Mouse (Mus musculus) kidney, embryonic 16.5 days (tissue): ENCODE data around the gene Il1rl1. TPM values are rescaled to one million over a fixed set of nuclear protein-coding genes. Genes with fewer than 3 reads are reported as not detected.

Source experiments
- ATAC-seq: fragments of 200-750 bp; cut with Nextera tagmentation; 2 replicates; pipeline ENCODE4 v1.8.0; 2017; ENCODE audit warnings: moderate TSS enrichment; ENCODE audit not compliant: low FRiP score, low TSS enrichment
- H3K27ac ChIP-seq: fragments of 300-500 bp; sonication (generic); 2 replicates; pipeline ENCODE4 v1.5.1; 2014; ENCODE audit warnings: low read length
- H3K27me3 ChIP-seq: fragments of 300-500 bp; sonication (generic); 2 replicates; pipeline ENCODE4 v1.6.1; 2014; ENCODE audit warnings: low read length, control low read depth, mixed read lengths; ENCODE audit not compliant: insufficient read depth
- H3K36me3 ChIP-seq: fragments of 300-500 bp; sonication (generic); 2 replicates; pipeline ENCODE4 v1.6.1; 2014; ENCODE audit warnings: low read length, control low read depth, mixed read lengths; ENCODE audit not compliant: insufficient read depth
- H3K4me1 ChIP-seq: fragments of 300-500 bp; sonication (generic); 2 replicates; pipeline ENCODE4 v1.6.1; 2014; ENCODE audit warnings: low read length, control low read depth, mixed read lengths; ENCODE audit not compliant: insufficient read depth
- H3K4me2 ChIP-seq: fragments of 300-500 bp; sonication (generic); replicated peaks from 2 replicates; pipeline ENCODE4 v1.6.1; 2014; ENCODE audit warnings: low read depth, low read length
- H3K4me3 ChIP-seq: fragments of 300-500 bp; sonication (generic); 2 replicates; pipeline ENCODE4 v1.5.1; 2014; ENCODE audit warnings: mild to moderate bottlenecking, low read length
- H3K9ac ChIP-seq: fragments of 300-500 bp; sonication (generic); replicated peaks from 2 replicates; pipeline ENCODE4 v1.6.1; 2014; ENCODE audit warnings: low read length
- H3K9me3 ChIP-seq: fragments of 300-500 bp; sonication (generic); 2 replicates; pipeline ENCODE4 v1.6.1; 2016; ENCODE audit warnings: low read length, control low read depth
- WGBS: fragments of 180-500 bp; shearing (Covaris S2); extraction: QIAGEN DNeasy Blood & Tissue Kit; methylation state at CpG from one replicate; pipeline ENCODE4 v1.1.7; 2014; 5-methylcytosine and 5-hydroxymethylcytosine counted together
- polyA plus RNA-seq: library from polyadenylated mRNA; unstranded; fragments of >200 nt; fragmentation: Nextera tagmentation; extraction: Ambion mirVana; gene quantifications from 2 replicates; pipeline ENCODE4 v1.2.1, GENCODE M21; 2015

Il1rl1 gene
- polyA plus RNA-seq, 1 experiment from 2014 or later: 0.21 TPM

GRCm38 (mm10) chr1:40432169-40432568 lies 2.8 kb downstream of the Il1rl1 start:
- H3K9ac ChIP-seq: no peak overlapping the region
- H3K27me3 ChIP-seq: no peaks in the 10 kb centered on the region
- H3K4me3 ChIP-seq: no peak overlapping the region
- H3K9me3 ChIP-seq: no peaks in the 10 kb centered on the region
- no peak overlapping the region for H3K4me2 ChIP-seq
- ATAC-seq: no peak
- WGBS: 85% methylated on average over 2 of the region's 2 CpGs
- no peak overlapping the region for H3K27ac ChIP-seq
- H3K4me1 ChIP-seq: no peaks in the 10 kb centered on the region
- H3K36me3 ChIP-seq: no peaks in the 10 kb centered on the region

GRCm38 (mm10) chr1:40435936-40436335 lies 6.6 kb downstream of the Il1rl1 start:
- Histone ChIP-seq H3K4me3 (no peak overlapping the region), H3K27ac (no peak overlapping the region), H3K9ac (no peak overlapping the region), H3K4me2 (no peak overlapping the region), H3K9me3 (no peaks in the 10 kb centered on the region), H3K27me3 (no peaks in the 10 kb centered on the region), H3K36me3 (no peaks in the 10 kb centered on the region), H3K4me1 (no peaks in the 10 kb centered on the region)
- no peak for ATAC-seq
- WGBS: 79% methylated on average over 3 of the region's 3 CpGs

GRCm38 (mm10) chr1:40437340-40437739 lies 8.0 kb downstream of the Il1rl1 start:
- Histone ChIP-seq H3K4me1 (no peaks in the 10 kb centered on the region), H3K27me3 (no peaks in the 10 kb centered on the region), H3K9me3 (no peaks in the 10 kb centered on the region), H3K36me3 (no peaks in the 10 kb centered on the region), H3K4me3 (no peak overlapping the region), H3K9ac (no peak overlapping the region), H3K27ac (no peak overlapping the region), H3K4me2 (no peak overlapping the region)
- ATAC-seq: no peak
- 79% methylated on average over 2 of the region's 2 CpGs for WGBS

GRCm38 (mm10) chr1:40439504-40439903 lies 10.1 kb downstream of the Il1rl1 start:
- Histone ChIP-seq H3K9me3 (no peaks in the 10 kb centered on the region), H3K27me3 (no peaks in the 10 kb centered on the region), H3K9ac (no peak overlapping the region), H3K36me3 (no peaks in the 10 kb centered on the region), H3K27ac (no peak overlapping the region), H3K4me2 (no peak overlapping the region), H3K4me1 (no peaks in the 10 kb centered on the region), H3K4me3 (no peak overlapping the region)
- ATAC-seq: no peak
- WGBS: 72% methylated on average over 8 of the region's 8 CpGs

GRCm38 (mm10) chr1:40444800-40445199 lies 15.4 kb downstream of the Il1rl1 start:
- H3K4me3 ChIP-seq: no peak overlapping the region
- no peaks in the 10 kb centered on the region for H3K4me1 ChIP-seq
- H3K27ac ChIP-seq: no peak overlapping the region
- no peak overlapping the region for H3K9ac ChIP-seq
- no peaks in the 10 kb centered on the region for H3K27me3 ChIP-seq
- H3K4me2 ChIP-seq: no peak overlapping the region
- H3K36me3 ChIP-seq: no peaks in the 10 kb centered on the region
- WGBS: 86% methylated on average over 3 of the region's 3 CpGs
- no peaks in the 10 kb centered on the region for H3K9me3 ChIP-seq
- ATAC-seq: no peak

- WGBS: 46% methylated on average over 20 of the region's 20 CpGs
- ATAC-seq: no peak
- no peak within 1 kb of the TSS for H3K4me3 ChIP-seq
- no peaks in the 10 kb centered on the region for H3K4me1 ChIP-seq
- no peaks in the 10 kb centered on the region for H3K36me3 ChIP-seq
- no peaks in the 10 kb centered on the region for H3K27me3 ChIP-seq
- H3K9me3 ChIP-seq: no peaks in the 10 kb centered on the region
- H3K27ac ChIP-seq: no peak within 1 kb of the TSS
- H3K9ac ChIP-seq: no peak within 1 kb of the TSS
- H3K4me2 ChIP-seq: peak within 1 kb of the TSS; percentile 41
Observed at GRCm38 (mm10) chr1:40465477-40466430, 36.4 kb downstream of the Il1rl1 start, which contains the start of gene Il18r1. Gene Il18r1, plus strand, starts transcription at chr1:40465552.

GRCm38 (mm10) chr1:40467306-40467705 lies 37.9 kb downstream of the Il1rl1 start:
- H3K36me3 ChIP-seq: no peaks in the 10 kb centered on the region
- H3K27me3 ChIP-seq: no peaks in the 10 kb centered on the region
- H3K9ac ChIP-seq: no peak overlapping the region
- no peak overlapping the region for H3K4me2 ChIP-seq
- H3K27ac ChIP-seq: no peak overlapping the region
- H3K4me3 ChIP-seq: no peak overlapping the region
- no peaks in the 10 kb centered on the region for H3K4me1 ChIP-seq
- no peak for ATAC-seq
- 80% methylated on average over 4 of the region's 4 CpGs for WGBS
- no peaks in the 10 kb centered on the region for H3K9me3 ChIP-seq

GRCm38 (mm10) chr1:40468805-40469204 lies 39.4 kb downstream of the Il1rl1 start:
- H3K4me1 ChIP-seq: no peaks in the 10 kb centered on the region
- H3K27me3 ChIP-seq: no peaks in the 10 kb centered on the region
- H3K9me3 ChIP-seq: no peaks in the 10 kb centered on the region
- H3K4me3 ChIP-seq: no peak overlapping the region
- H3K27ac ChIP-seq: no peak overlapping the region
- WGBS: 85% methylated on average over 2 of the region's 2 CpGs
- H3K4me2 ChIP-seq: no peak overlapping the region
- H3K9ac ChIP-seq: no peak overlapping the region
- H3K36me3 ChIP-seq: no peaks in the 10 kb centered on the region
- ATAC-seq: no peak

GRCm38 (mm10) chr1:40469900-40470299 lies 40.5 kb downstream of the Il1rl1 start:
- Histone ChIP-seq H3K4me2 (no peak overlapping the region), H3K4me3 (no peak overlapping the region), H3K9me3 (no peaks in the 10 kb centered on the region), H3K9ac (no peak overlapping the region), H3K27ac (no peak overlapping the region), H3K27me3 (no peaks in the 10 kb centered on the region), H3K36me3 (no peaks in the 10 kb centered on the region), H3K4me1 (no peaks in the 10 kb centered on the region)
- no peak for ATAC-seq
- 83% methylated on average over 12 of the region's 12 CpGs for WGBS

- Histone ChIP-seq H3K9ac (no peak overlapping the region), H3K36me3 (no peaks in the 10 kb centered on the region), H3K27ac (no peak overlapping the region), H3K4me1 (no peaks in the 10 kb centered on the region), H3K27me3 (no peaks in the 10 kb centered on the region), H3K4me3 (no peak overlapping the region), H3K4me2 (no peak overlapping the region), H3K9me3 (no peaks in the 10 kb centered on the region)
- WGBS: 87% methylated on average over 1 of the region's 1 CpGs
- no peak for ATAC-seq
Observed at GRCm38 (mm10) chr1:40472401-40472800, 43.0 kb downstream of the Il1rl1 start.
